Mouse (Mus musculus): ENCODE measurements around the gene Slc1a5. TPM values are rescaled to one million over a fixed set of nuclear protein-coding genes. Genes with fewer than 3 reads are reported as not detected.

The Slc1a5 gene
- total RNA-seq (2021), result 10 to 100 TPM; 15.2 to 18.6 TPM
- long read RNA-seq, experiment 1, transcript Slc1a5-201 (9 exons, 2,764 nt), result major isoform, 8 of 13 reads
- long read RNA-seq, experiment 1, partial matches to known transcripts, result 5 of 13 reads
- long read RNA-seq, experiment 1, other reads (novel, unspliced or antisense), result 0 of 13 reads
- long read RNA-seq, experiment 2, transcript Slc1a5-201 (9 exons, 2,764 nt), result major isoform, 8 of 17 reads
- long read RNA-seq, experiment 2, partial matches to known transcripts, result 1 of 17 reads
- long read RNA-seq, experiment 2, other reads (novel, unspliced or antisense), result 7 of 17 reads

GRCm38 (mm10) chr7:16780825-16781554 lies at the start of gene Slc1a5:
Gene Slc1a5 (plus strand): TSS chr7:16781340.
- peak; percentile 87 to 88 for DNase-seq
- intact Hi-C loops (cut with DNase I), result loop anchor here (2.0 kb wide), 1 partner anchor 20 kb away; no protein-coding TSS in a partner anchor

GRCm38 (mm10) chr7:16731893-16732422 lies 49.2 kb upstream of the Slc1a5 start:
- no peak for DNase-seq
- intact Hi-C loops (cut with DNase I), result loop anchor here (5.0 kb wide), 1 partner anchor 35 kb away; no protein-coding TSS in a partner anchor

GRCm38 (mm10) chr7:16737606-16738072 lies 43.5 kb upstream of the Slc1a5 start:
- no peak for DNase-seq
- intact Hi-C loops (cut with DNase I), result no loop called here

GRCm38 (mm10) chr7:16738073-16738696 lies 43.0 kb upstream of the Slc1a5 start, which contains the start of gene Ap2s1:
Gene Ap2s1 (plus strand): TSS chr7:16738410.
- peak; percentile 89 to 94 for DNase-seq
- intact Hi-C loops (cut with DNase I), result no loop called here

- intact Hi-C loops (cut with DNase I), result no loop called here
- DNase-seq, result no peak
These were observed 42.0 kb upstream of the Slc1a5 start for GRCm38 (mm10) chr7:16739056-16739604.

- no peak for DNase-seq
- intact Hi-C loops (cut with DNase I), result loop anchor here (2.0 kb wide), 1 partner anchor 63 kb away; no protein-coding TSS in a partner anchor
These were observed 35.8 kb upstream of the Slc1a5 start for GRCm38 (mm10) chr7:16745373-16745772.

GRCm38 (mm10) chr7:16746093-16746492 lies 35.0 kb upstream of the Slc1a5 start:
- DNase-seq, result peak in 1 of 2 experiments; percentile 39
- intact Hi-C loops (cut with DNase I), result no loop called here

GRCm38 (mm10) chr7:16747656-16748055 lies 33.5 kb upstream of the Slc1a5 start:
- intact Hi-C loops (cut with DNase I), result no loop called here
- no peak for DNase-seq

- intact Hi-C loops (cut with DNase I), result no loop called here
These were observed 29.1 kb upstream of the Slc1a5 start for GRCm38 (mm10) chr7:16752016-16752415.

GRCm38 (mm10) chr7:16755362-16756017 lies 25.6 kb upstream of the Slc1a5 start:
- intact Hi-C loops (cut with DNase I), result no loop called here
- DNase-seq, result peak in 1 of 2 experiments; percentile 25

More at GRCm38 (mm10) chr7:16752016-16752415, 29.1 kb upstream of the Slc1a5 start:
- DNase-seq, result no peak

- intact Hi-C loops (cut with DNase I), result no loop called here
- no peak for DNase-seq
These were observed 22.1 kb upstream of the Slc1a5 start for GRCm38 (mm10) chr7:16758872-16759574.

GRCm38 (mm10) chr7:16760292-16760691 lies 20.8 kb upstream of the Slc1a5 start:
- DNase-seq, result peak; percentile 39 to 63
- intact Hi-C loops (cut with DNase I), result loop anchor here (2.0 kb wide), 1 partner anchor 21 kb away; the partner anchor contains the start of gene Slc1a5

- intact Hi-C loops (cut with DNase I), result loop anchor here (2.0 kb wide), 1 partner anchor 20 kb away; the partner anchor contains the start of gene Slc1a5
- peak; percentile 72 to 83 for DNase-seq
These were observed 20.1 kb upstream of the Slc1a5 start for GRCm38 (mm10) chr7:16761005-16761481.

GRCm38 (mm10) chr7:16761630-16762029 lies 19.5 kb upstream of the Slc1a5 start:
- DNase-seq, result peak in 1 of 2 experiments; percentile 57
- intact Hi-C loops (cut with DNase I), result loop anchor here (2.0 kb wide), 1 partner anchor 19 kb away; the partner anchor contains the start of gene Slc1a5

GRCm38 (mm10) chr7:16763463-16764218 lies 17.5 kb upstream of the Slc1a5 start:
- peak; percentile 31 to 56 for DNase-seq
- intact Hi-C loops (cut with DNase I), result no loop called here

GRCm38 (mm10) chr7:16766443-16766842 lies 14.7 kb upstream of the Slc1a5 start:
- intact Hi-C loops (cut with DNase I), result no loop called here
- DNase-seq, result no peak

GRCm38 (mm10) chr7:16775888-16776287 lies 5.3 kb upstream of the Slc1a5 start:
- intact Hi-C loops (cut with DNase I), result no loop called here
- DNase-seq, result no peak

GRCm38 (mm10) chr7:16780076-16780475 lies 1.1 kb upstream of the Slc1a5 start:
- intact Hi-C loops (cut with DNase I), result loop anchor here (2.0 kb wide), 1 partner anchor 19 kb away; no protein-coding TSS in a partner anchor
- peak in 1 of 2 experiments; percentile 62 for DNase-seq

Data from gastrocnemius, postnatal 36 days (tissue).